Mouse (Mus musculus) heart, embryonic 12.5 days (tissue): ENCODE measurements around the gene Avil. TPM values are rescaled to one million over a fixed set of nuclear protein-coding genes. Genes with fewer than 3 reads are reported as not detected.

Experiments
- ATAC-seq: fragments of 200-750 bp; cut with Nextera tagmentation; 2 replicates; pipeline ENCODE4 v1.8.0; 2017; ENCODE audit warnings: moderate TSS enrichment, moderate library complexity; ENCODE audit not compliant: insufficient number of reproducible peaks, low FRiP score
- H3K27ac ChIP-seq: fragments of 300-500 bp; sonication (generic); 2 replicates; pipeline ENCODE4 v1.5.1; 2016; ENCODE audit warnings: mild to moderate bottlenecking, moderate library complexity; ENCODE audit not compliant: poor library complexity, severe bottlenecking
- H3K27me3 ChIP-seq: fragments of 300-500 bp; sonication (generic); replicated peaks from 2 replicates; pipeline ENCODE4 v1.6.1; 2016; ENCODE audit warnings: mild to moderate bottlenecking, moderate library complexity
- H3K36me3 ChIP-seq: fragments of 300-500 bp; sonication (generic); 2 replicates; pipeline ENCODE4 v1.6.1; 2016; ENCODE audit warnings: mild to moderate bottlenecking, moderate library complexity
- H3K4me1 ChIP-seq: fragments of 300-500 bp; sonication (generic); replicated peaks from 2 replicates; pipeline ENCODE4 v1.6.1; 2016; ENCODE audit warnings: mild to moderate bottlenecking
- H3K4me2 ChIP-seq: fragments of 300-500 bp; sonication (generic); 2 replicates; pipeline ENCODE4 v1.6.1; 2016; ENCODE audit warnings: mild to moderate bottlenecking, moderate library complexity
- H3K4me3 ChIP-seq: fragments of 300-500 bp; sonication (generic); 2 replicates; pipeline ENCODE4 v1.5.1; 2016; ENCODE audit warnings: mild to moderate bottlenecking
- H3K9ac ChIP-seq: fragments of 300-500 bp; sonication (generic); 2 replicates; pipeline ENCODE4 v1.6.1; 2016; ENCODE audit warnings: mild to moderate bottlenecking, moderate library complexity
- H3K9me3 ChIP-seq: fragments of 300-500 bp; sonication (generic); replicated peaks from 2 replicates; pipeline ENCODE4 v1.6.1; 2016; ENCODE audit warnings: mild to moderate bottlenecking, moderate library complexity
- WGBS: fragments of 180-500 bp; shearing (Covaris S2); methylation state at CpG from one replicate; pipeline ENCODE4 v1.1.7; 2016; 5-methylcytosine and 5-hydroxymethylcytosine counted together
- polyA plus RNA-seq: library from polyadenylated mRNA; unstranded; fragments of >200 nt; fragmentation: Nextera tagmentation; extraction: Ambion mirVana; gene quantifications from 2 replicates; pipeline ENCODE4 v1.2.1, GENCODE M21; 2016

The Avil gene
- 0.19 and 0.22 TPM in 2 replicates for polyA plus RNA-seq

GRCm38 (mm10) chr10:127000529-127000928, at the start of gene Avil:
Avil (plus strand) TSS chr10:127000709.
- ATAC-seq = no peak
- Histone ChIP-seq H3K27me3 (no peaks in the 10 kb centered on the region), H3K9ac (no peak within 1 kb of the TSS), H3K27ac (no peak within 1 kb of the TSS), H3K4me2 (no peak within 1 kb of the TSS), H3K36me3 (peaks cover 39% of the 10 kb centered on the region), H3K9me3 (no peaks in the 10 kb centered on the region), H3K4me3 (no peak within 1 kb of the TSS), H3K4me1 (peaks cover 6% of the 10 kb centered on the region; the same call in 1 of the 2 replicates)
- 92% methylated on average over 5 of the region's 5 CpGs for WGBS

GRCm38 (mm10) chr10:126952375-126952774, 48.1 kb upstream of the Avil start:
- H3K4me1 ChIP-seq = peaks cover 45% of the 10 kb centered on the region
- no peaks in the 10 kb centered on the region for H3K9me3 ChIP-seq
- no peak overlapping the region for H3K4me2 ChIP-seq
- no peak overlapping the region for H3K4me3 ChIP-seq
- H3K27me3 ChIP-seq = no peaks in the 10 kb centered on the region
- ATAC-seq = no peak
- WGBS = 89% methylated on average over 1 of the region's 1 CpGs
- no peak overlapping the region for H3K9ac ChIP-seq
- no peaks in the 10 kb centered on the region for H3K36me3 ChIP-seq
- no peak overlapping the region for H3K27ac ChIP-seq

DNA sequence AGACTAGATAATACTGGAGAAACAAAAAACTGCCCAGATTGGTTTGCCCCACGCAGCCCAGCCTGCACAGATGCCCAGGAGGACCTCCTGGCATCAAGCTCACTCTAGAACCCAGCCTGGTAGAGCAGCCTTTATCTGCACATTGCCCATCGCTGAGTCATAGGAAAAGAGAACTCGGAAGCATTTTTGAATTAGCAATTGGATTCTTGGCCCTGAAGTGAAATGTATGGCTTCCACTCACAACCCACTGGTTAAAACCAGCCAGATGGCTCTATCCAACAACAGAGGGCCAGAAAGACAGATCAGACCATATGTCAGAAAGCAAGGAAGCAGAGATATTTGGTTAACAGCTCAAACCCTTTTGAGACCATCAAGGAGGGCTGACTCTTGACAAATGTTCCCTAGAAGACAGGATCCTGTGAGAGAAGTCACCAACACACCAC, 47.5 kb upstream of the Avil start:
- Histone ChIP-seq H3K4me2 (no peak overlapping the region), H3K36me3 (no peaks in the 10 kb centered on the region), H3K4me3 (no peak overlapping the region), H3K27ac (0 out of 2 replicates have a peak overlapping the region, but pooled peaks have one; percentile 6), H3K9me3 (no peaks in the 10 kb centered on the region), H3K4me1 (peaks cover 52% of the 10 kb centered on the region), H3K27me3 (no peaks in the 10 kb centered on the region), H3K9ac (no peak overlapping the region)
- ATAC-seq = no peak
- 74% methylated on average over 3 of the region's 3 CpGs for WGBS

GRCm38 (mm10) chr10:126956692-126957358, 43.7 kb upstream of the Avil start:
- H3K9ac ChIP-seq = peak overlapping the region; percentile 54
- H3K4me3 ChIP-seq = no peak overlapping the region
- no peaks in the 10 kb centered on the region for H3K36me3 ChIP-seq
- peak overlapping the region; percentile 52 for H3K4me2 ChIP-seq
- H3K9me3 ChIP-seq = 0 out of 2 replicates have a peak, but pooled peaks cover 4% of the 10 kb centered on the region
- ATAC-seq = no peak
- no peaks in the 10 kb centered on the region for H3K27me3 ChIP-seq
- 16% methylated on average over 15 of the region's 15 CpGs for WGBS
- H3K4me1 ChIP-seq = peaks cover 31% of the 10 kb centered on the region
- peak overlapping the region; percentile 84 for H3K27ac ChIP-seq

- peak overlapping the region; percentile 52 for H3K4me2 ChIP-seq
- peak overlapping the region; percentile 84 for H3K27ac ChIP-seq
- H3K4me1 ChIP-seq = peaks cover 38% of the 10 kb centered on the region
- H3K27me3 ChIP-seq = no peaks in the 10 kb centered on the region
- H3K9me3 ChIP-seq = 0 out of 2 replicates have a peak, but pooled peaks cover 4% of the 10 kb centered on the region
- H3K4me3 ChIP-seq = peak overlapping the region; percentile 1; the same call in 1 of the 2 replicates
- no peaks in the 10 kb centered on the region for H3K36me3 ChIP-seq
- peak; percentile 48; the same call in 1 of the 2 replicates for ATAC-seq
- peak overlapping the region; percentile 54 for H3K9ac ChIP-seq
- 3% methylated on average over 25 of the region's 25 CpGs for WGBS
Observed at GRCm38 (mm10) chr10:126957359-126958107, 43.0 kb upstream of the Avil start.

GRCm38 (mm10) chr10:126960496-126960895, 40.0 kb upstream of the Avil start:
- Histone ChIP-seq H3K4me2 (no peak overlapping the region), H3K27ac (no peak overlapping the region), H3K9ac (no peak overlapping the region), H3K36me3 (no peaks in the 10 kb centered on the region), H3K9me3 (0 out of 2 replicates have a peak, but pooled peaks cover 4% of the 10 kb centered on the region), H3K27me3 (no peaks in the 10 kb centered on the region), H3K4me3 (no peak overlapping the region), H3K4me1 (peaks cover 37% of the 10 kb centered on the region)
- 71% methylated on average over 8 of the region's 8 CpGs for WGBS
- ATAC-seq = no peak

GRCm38 (mm10) chr10:126961757-126962156, 38.8 kb upstream of the Avil start:
- H3K4me1 ChIP-seq = peaks cover 30% of the 10 kb centered on the region
- no peaks in the 10 kb centered on the region for H3K27me3 ChIP-seq
- peak overlapping the region; percentile 50 for H3K27ac ChIP-seq
- H3K9ac ChIP-seq = no peak overlapping the region
- no peak overlapping the region for H3K4me3 ChIP-seq
- H3K4me2 ChIP-seq = peak overlapping the region; percentile 7; the same call in 1 of the 2 replicates
- H3K9me3 ChIP-seq = 0 out of 2 replicates have a peak, but pooled peaks cover 4% of the 10 kb centered on the region
- 75% methylated on average over 10 of the region's 10 CpGs for WGBS
- H3K36me3 ChIP-seq = no peaks in the 10 kb centered on the region
- no peak for ATAC-seq

DNA sequence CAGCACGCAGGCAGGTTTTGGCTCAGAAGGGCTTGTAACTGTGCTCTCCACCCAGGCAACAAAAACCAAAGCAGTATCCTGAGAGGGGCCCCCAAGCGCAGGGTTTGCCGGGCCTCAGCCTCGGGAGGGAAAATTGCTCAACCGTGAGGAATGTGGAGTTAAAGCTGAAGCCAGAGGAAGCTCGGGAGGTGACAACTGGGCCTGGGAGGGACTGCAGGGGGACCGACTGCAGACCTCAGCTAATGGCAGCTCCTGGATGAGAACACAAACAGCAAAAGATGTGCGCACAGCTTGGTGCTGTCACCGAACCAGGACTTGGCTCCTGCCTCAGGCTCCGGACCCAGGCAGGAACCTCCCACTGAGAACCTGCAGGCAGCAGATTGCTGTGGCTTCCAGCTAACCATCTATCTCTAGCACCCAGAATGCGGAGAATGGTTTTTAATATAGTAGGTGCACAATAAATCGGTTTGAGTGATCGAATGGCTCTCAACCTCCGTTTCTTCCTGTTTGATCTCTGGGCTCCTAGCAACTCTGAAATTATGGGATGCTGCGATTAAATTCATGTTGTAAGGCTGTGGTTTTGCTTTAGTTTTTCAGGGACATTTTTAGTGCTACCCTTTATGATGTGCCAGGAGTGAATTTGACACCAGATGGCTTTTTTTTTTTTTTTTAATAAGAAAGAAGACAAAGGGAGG, 38.1 kb upstream of the Avil start:
- H3K27me3 ChIP-seq = no peaks in the 10 kb centered on the region
- peaks cover 23% of the 10 kb centered on the region for H3K4me1 ChIP-seq

DNA sequence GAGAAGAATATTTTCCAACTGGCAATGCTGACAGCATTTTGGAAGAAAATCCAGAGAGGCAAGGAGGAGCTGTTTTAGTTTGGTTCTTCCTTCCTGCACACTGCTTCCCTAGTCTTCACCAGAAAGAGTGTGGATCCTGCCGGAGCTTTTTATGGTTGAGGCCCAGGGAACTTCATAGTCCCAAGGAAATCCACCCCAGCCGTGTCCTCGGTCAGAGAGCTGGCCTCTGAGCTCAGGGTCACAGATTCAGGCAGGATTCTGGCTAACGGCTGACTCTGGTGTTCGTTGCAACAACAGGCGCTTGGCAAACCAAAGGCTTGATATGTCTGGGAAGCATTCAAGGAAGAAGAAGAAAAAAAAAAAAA, 37.6 kb upstream of the Avil start:
- Histone ChIP-seq H3K27me3 (no peaks in the 10 kb centered on the region), H3K9ac (no peak overlapping the region), H3K9me3 (0 out of 2 replicates have a peak, but pooled peaks cover 4% of the 10 kb centered on the region), H3K4me1 (peaks cover 18% of the 10 kb centered on the region), H3K4me2 (no peak overlapping the region), H3K27ac (peak overlapping the region; percentile 49; the same call in 1 of the 2 replicates), H3K36me3 (no peaks in the 10 kb centered on the region), H3K4me3 (no peak overlapping the region)
- 47% methylated on average over 6 of the region's 6 CpGs for WGBS
- ATAC-seq = no peak

More for the DNA sequence above, 38.1 kb upstream of the Avil start:
- 0 out of 2 replicates have a peak, but pooled peaks cover 4% of the 10 kb centered on the region for H3K9me3 ChIP-seq
- H3K9ac ChIP-seq = no peak overlapping the region
- no peaks in the 10 kb centered on the region for H3K36me3 ChIP-seq
- H3K27ac ChIP-seq = peak overlapping the region; percentile 50
- H3K4me3 ChIP-seq = no peak overlapping the region
- H3K4me2 ChIP-seq = peak overlapping the region; percentile 7; the same call in 1 of the 2 replicates
- 28% methylated on average over 15 of the region's 15 CpGs for WGBS
- ATAC-seq = peak; percentile 40; the same call in 1 of the 2 replicates

- no peak overlapping the region for H3K9ac ChIP-seq
- no peaks in the 10 kb centered on the region for H3K27me3 ChIP-seq
- peaks cover 17% of the 10 kb centered on the region for H3K4me1 ChIP-seq
- 83% methylated on average over 8 of the region's 8 CpGs for WGBS
- no peak overlapping the region for H3K4me2 ChIP-seq
- ATAC-seq = no peak
- no peaks in the 10 kb centered on the region for H3K36me3 ChIP-seq
- no peak overlapping the region for H3K4me3 ChIP-seq
- no peak overlapping the region for H3K27ac ChIP-seq
- H3K9me3 ChIP-seq = 0 out of 2 replicates have a peak, but pooled peaks cover 4% of the 10 kb centered on the region
Observed at GRCm38 (mm10) chr10:126963821-126964220, 36.7 kb upstream of the Avil start.
